ENCODE assay signal across 12 mouse cellular contexts in the genomic region with DNA sequence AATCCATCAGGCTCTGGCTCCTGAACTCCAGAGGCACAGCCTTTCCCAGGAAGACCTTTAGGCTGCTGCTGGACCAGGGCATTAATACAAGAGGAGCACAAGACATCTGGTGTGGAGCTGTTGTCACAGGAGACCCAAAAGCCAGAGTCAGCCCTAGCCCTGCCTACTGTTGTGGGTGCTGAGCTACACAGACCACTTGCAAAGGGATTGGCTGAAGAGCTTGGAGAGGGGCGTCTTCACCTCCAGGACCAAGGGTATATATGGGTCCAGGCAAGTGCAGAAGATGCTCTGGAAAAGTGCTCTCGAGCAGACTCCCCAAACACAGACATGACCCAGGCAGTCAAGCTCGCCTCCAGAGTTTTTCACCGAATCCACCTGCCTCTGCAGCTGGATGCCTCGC. TPM values are rescaled to one million over a fixed set of nuclear protein-coding genes. Genes with fewer than 3 reads are reported as not detected.
DNase-seq lines count a peak whose midpoint lies in the region; ATAC-seq and TF ChIP-seq lines count a peak whose summit lies in the region.
"Had no signal": no experiment of that assay in that cellular context is flagged by ENCODE, and none has a peak within 500 bp of the region (broad histone marks: within the 10 kb centered on the region; RNA-seq: fewer than 3 reads in every experiment).

A gene (plus strand): TSS at position 297 of the 400 bp plus-strand sequence.

- peak within 1 kb of the TSS; percentile 29 for H3K4me3 ChIP-seq in heart, embryonic 16.5 days (ENCODE audit: low read length)
- no peak within 1 kb of the TSS for H3K4me3 ChIP-seq in midbrain, embryonic 16.5 days (ENCODE audit: low read depth, low read length)
- no peak within 1 kb of the TSS for H3K4me3 ChIP-seq in midbrain, embryonic 13.5 days (replicated peaks)
- H3K4me3 ChIP-seq in intestine, postnatal 0 days (ENCODE audit: low read depth, low read length), result peak within 1 kb of the TSS; percentile 35
- peak within 1 kb of the TSS; percentile 28 for H3K4me3 ChIP-seq in stomach, postnatal 0 days (ENCODE audit: low read depth, low read length)

- peaks cover 44% of the 10 kb centered on the region for H3K27me3 ChIP-seq in heart, embryonic 16.5 days (ENCODE audit: control insufficient read depth, insufficient read depth, low read length)
- H3K27me3 ChIP-seq in midbrain, embryonic 16.5 days (ENCODE audit: control insufficient read depth, insufficient read depth, low read depth, low read length), result peaks cover 43% of the 10 kb centered on the region
- peaks cover 58% of the 10 kb centered on the region for H3K27me3 ChIP-seq in midbrain, embryonic 13.5 days
- H3K27me3 ChIP-seq in intestine, postnatal 0 days (replicated peaks; ENCODE audit: control insufficient read depth, insufficient read depth, low read length), result peaks cover 38% of the 10 kb centered on the region
- H3K27me3 ChIP-seq in stomach, postnatal 0 days (ENCODE audit: control insufficient read depth, insufficient read depth, low read length), result peaks cover 4% of the 10 kb centered on the region; the same call in 1 of the 2 replicates

- H3K4me1 ChIP-seq in heart, embryonic 16.5 days (ENCODE audit: control insufficient read depth, insufficient read depth, low read length), result peaks cover 8% of the 10 kb centered on the region
- peaks cover 4% of the 10 kb centered on the region; the same call in 1 of the 2 replicates for H3K4me1 ChIP-seq in midbrain, embryonic 16.5 days (ENCODE audit: control insufficient read depth, insufficient read depth, low read length)
- H3K4me1 ChIP-seq in midbrain, embryonic 13.5 days (replicated peaks), result peaks cover 12% of the 10 kb centered on the region
- H3K4me1 ChIP-seq in intestine, postnatal 0 days (replicated peaks; ENCODE audit: control insufficient read depth, insufficient read depth, low read length), result peaks cover 6% of the 10 kb centered on the region; the same call in 1 of the 2 replicates
- H3K4me1 ChIP-seq in stomach, postnatal 0 days (replicated peaks; ENCODE audit: control insufficient read depth, insufficient read depth), result peaks cover 5% of the 10 kb centered on the region; the same call in 1 of the 2 replicates

- no peak for TF ChIP-seq EP300 in stomach, postnatal 0 days (optimal IDR thresholded peaks at IDR 0.05)

- no peak for TF ChIP-seq CTCF in intestine, postnatal 0 days (IDR thresholded peaks at IDR 0.05; ENCODE audit: low read depth)
- TF ChIP-seq CTCF in stomach, postnatal 0 days (IDR thresholded peaks at IDR 0.05; ENCODE audit: low read depth), result no peak

- H3K36me3 ChIP-seq in heart, embryonic 16.5 days (ENCODE audit: control insufficient read depth, insufficient read depth), result 0 out of 2 replicates have a peak, but pooled peaks cover 2% of the 10 kb centered on the region
- no peaks in the 10 kb centered on the region for H3K36me3 ChIP-seq in midbrain, embryonic 16.5 days (ENCODE audit: control insufficient read depth, insufficient read depth, low read length)
- peaks cover 9% of the 10 kb centered on the region for H3K36me3 ChIP-seq in midbrain, embryonic 13.5 days
- peaks cover 10% of the 10 kb centered on the region for H3K36me3 ChIP-seq in intestine, postnatal 0 days (ENCODE audit: control insufficient read depth, insufficient read depth)
- no peaks in the 10 kb centered on the region for H3K36me3 ChIP-seq in stomach, postnatal 0 days (ENCODE audit: control insufficient read depth, insufficient read depth, low read length)

- H3K9me3 ChIP-seq in heart, embryonic 16.5 days (replicated peaks; ENCODE audit: control insufficient read depth, low read length), result no peaks in the 10 kb centered on the region
- H3K9me3 ChIP-seq in midbrain, embryonic 16.5 days (replicated peaks; ENCODE audit: control insufficient read depth, low read length, poor library complexity, severe bottlenecking), result no peaks in the 10 kb centered on the region
- no peaks in the 10 kb centered on the region for H3K9me3 ChIP-seq in midbrain, embryonic 13.5 days
- H3K9me3 ChIP-seq in intestine, postnatal 0 days (ENCODE audit: control insufficient read depth), result no peaks in the 10 kb centered on the region
- no peaks in the 10 kb centered on the region for H3K9me3 ChIP-seq in stomach, postnatal 0 days (ENCODE audit: control insufficient read depth, low read length)
- H3K9me3 ChIP-seq: G1E had no signal

- no peak within 1 kb of the TSS for H3K27ac ChIP-seq in heart, embryonic 16.5 days (ENCODE audit: low read length)
- no peak within 1 kb of the TSS for H3K27ac ChIP-seq in midbrain, embryonic 16.5 days (ENCODE audit: low read length)
- H3K27ac ChIP-seq in midbrain, embryonic 13.5 days, result no peak within 1 kb of the TSS
- H3K27ac ChIP-seq in intestine, postnatal 0 days (ENCODE audit: low read depth, low read length), result no peak within 1 kb of the TSS
- no peak within 1 kb of the TSS for H3K27ac ChIP-seq in stomach, postnatal 0 days (replicated peaks)

- no peak within 1 kb of the TSS for H3K9ac ChIP-seq in heart, embryonic 16.5 days (ENCODE audit: low read length)
- H3K9ac ChIP-seq in midbrain, embryonic 16.5 days (ENCODE audit: low read depth, low read length), result 0 out of 2 replicates have a peak within 1 kb of the TSS, but pooled peaks have one; percentile 21
- no peak within 1 kb of the TSS for H3K9ac ChIP-seq in midbrain, embryonic 13.5 days (replicated peaks)
- H3K9ac ChIP-seq in intestine, postnatal 0 days (ENCODE audit: low read depth, low read length), result no peak within 1 kb of the TSS
- no peak within 1 kb of the TSS for H3K9ac ChIP-seq in stomach, postnatal 0 days (ENCODE audit: low read length)

- peak within 1 kb of the TSS; percentile 48 for H3K4me2 ChIP-seq in heart, embryonic 16.5 days (ENCODE audit: low read depth, low read length)
- H3K4me2 ChIP-seq in midbrain, embryonic 16.5 days (ENCODE audit: low read length), result no peak within 1 kb of the TSS
- no peak within 1 kb of the TSS for H3K4me2 ChIP-seq in midbrain, embryonic 13.5 days (replicated peaks)
- peak within 1 kb of the TSS; percentile 59 for H3K4me2 ChIP-seq in intestine, postnatal 0 days (replicated peaks; ENCODE audit: low read depth)
- H3K4me2 ChIP-seq in stomach, postnatal 0 days (replicated peaks; ENCODE audit: low read depth), result peak within 1 kb of the TSS; percentile 55

- no peak for ATAC-seq in heart, embryonic 16.5 days (replicated peaks; ENCODE audit: extremely low read depth, insufficient read depth, low FRiP score)
- no peak for ATAC-seq in midbrain, embryonic 16.5 days
- no peak for ATAC-seq in midbrain, embryonic 13.5 days
- ATAC-seq in intestine, postnatal 0 days, result no peak
- no peak for ATAC-seq in stomach, postnatal 0 days (ENCODE audit: low FRiP score, low TSS enrichment)
- ATAC-seq in monocyte, adult 5-6 weeks (replicated peaks; ENCODE audit: insufficient number of reproducible peaks, low FRiP score, low TSS enrichment, poor library complexity, severe bottlenecking), result no peak

- 27% methylated on average over 5 of the region's 5 CpGs for WGBS in heart, embryonic 16.5 days
- 31% methylated on average over 5 of the region's 5 CpGs for WGBS in midbrain, embryonic 16.5 days
- 25% methylated on average over 5 of the region's 5 CpGs for WGBS in midbrain, embryonic 13.5 days
- 27% methylated on average over 5 of the region's 5 CpGs for WGBS in intestine, postnatal 0 days
- 26% methylated on average over 5 of the region's 5 CpGs for WGBS in stomach, postnatal 0 days

- no peak for DNase-seq in heart, adult 8-10 months (ENCODE audit: low spot score)
- DNase-seq in stomach, postnatal 0 days (ENCODE audit: low spot score), result no peak
- DNase-seq in gastrocnemius, adult 8-10 months (ENCODE audit: low spot score in 2 of 2), result no peak
- DNase-seq: adrenal gland, adult 8-10 months; cerebellum, postnatal 25 days had no signal

RNA-seq across cellular contexts. Expression of the gene that starts here (rescaled TPM):
- 0.08 and 0.14 TPM in 2 replicates for polyA plus RNA-seq in heart, embryonic 16.5 days (2015; fragmentation: Nextera tagmentation; extraction: Ambion mirVana)
- under 1 TPM in 1 of 4 experiments, not detected in 3; 0.19 TPM for total RNA-seq in heart, adult 8-10 months (2022)
- polyA plus RNA-seq in midbrain, embryonic 16.5 days (2015; fragmentation: Nextera tagmentation; extraction: Ambion mirVana), result 0.08 and 0.14 TPM in 2 replicates
- 0.08 and 0.14 TPM in 2 replicates for polyA plus RNA-seq in midbrain, embryonic 13.5 days (2015; fragmentation: Nextera tagmentation; extraction: Ambion mirVana)
- polyA plus RNA-seq in intestine, postnatal 0 days (2015; fragmentation: Nextera tagmentation; extraction: Ambion mirVana), result not detected in 2 replicates
- 0.13 TPM in 1 of 2 replicates, not detected in the other for polyA plus RNA-seq in stomach, postnatal 0 days (2015; fragmentation: Nextera tagmentation; extraction: Ambion mirVana)
- total RNA-seq in monocyte, adult 5-6 weeks (2017), result not detected in 3 replicates
- not detected for total RNA-seq in gastrocnemius, adult 8-10 months (2022)
- total RNA-seq: neutrophil, adult 5-6 weeks had no signal

Comparison
In these comparisons a context has a peak if more than half of its experiments do, and no peak if none do; other contexts are left out.
1. H3K4me2 ChIP-seq: peak in heart, embryonic 16.5 days (single experiment), intestine, postnatal 0 days (single experiment) and stomach, postnatal 0 days (single experiment); none in midbrain, embryonic 16.5 days (single experiment) and midbrain, embryonic 13.5 days (single experiment).
2. H3K4me3 ChIP-seq: peak in heart, embryonic 16.5 days (single experiment), intestine, postnatal 0 days (single experiment) and stomach, postnatal 0 days (single experiment); none in midbrain, embryonic 16.5 days (single experiment) and midbrain, embryonic 13.5 days (single experiment).